Mouse (Mus musculus) A20 (cell line): ENCODE measurements at regions not wholly inside any gene's neighbourhood (a gene's known extent, or its start where the extent isn't known, plus 50 kb on each side); places are given as distances from the start of the nearest gene placed in this dataset.

Source experiments
- DNase-seq: peaks from one replicate; pipeline ENCODE4 v3.0.0-alpha.2; 2011; ENCODE audit warnings: low read depth, low spot score

- DNase-seq: no peak
Observed at GRCm38 (mm10) chrX:164878336-164878735, 101.8 kb downstream of the Mospd2 start.

GRCm38 (mm10) chrX:164840393-164840792 lies 139.8 kb downstream of the Mospd2 start:
- no peak for DNase-seq

GRCm38 (mm10) chrX:164820906-164821305 lies 159.3 kb downstream of the Mospd2 start:
- no peak for DNase-seq

GRCm38 (mm10) chrX:164787293-164787692 lies 192.9 kb downstream of the Mospd2 start:
- DNase-seq: peak; percentile 30

- no peak for DNase-seq
Observed at GRCm38 (mm10) chrX:164764919-164765318, 215.3 kb downstream of the Mospd2 start.

- no peak for DNase-seq
Observed at GRCm38 (mm10) chrX:164763764-164764445, 216.3 kb downstream of the Mospd2 start.

- DNase-seq: no peak
Observed at GRCm38 (mm10) chrX:164745552-164746217, 234.5 kb downstream of the Mospd2 start.
